Mouse (Mus musculus) NIH3T3 (cell line): Measurements from ENCODE around the gene Gm20422.

ENCODE experiments used
- DNase-seq: peaks from one replicate; pipeline ENCODE4 v3.0.0-alpha.2; 2012; ENCODE audit warnings: low read depth

Gm20422 gene

GRCm38 (mm10) chr8:69774503-69775148 is at the start of gene Gm20422:
Gm20422 (minus strand) TSS chr8:69774886.
- peak; percentile 97 for DNase-seq

DNA sequence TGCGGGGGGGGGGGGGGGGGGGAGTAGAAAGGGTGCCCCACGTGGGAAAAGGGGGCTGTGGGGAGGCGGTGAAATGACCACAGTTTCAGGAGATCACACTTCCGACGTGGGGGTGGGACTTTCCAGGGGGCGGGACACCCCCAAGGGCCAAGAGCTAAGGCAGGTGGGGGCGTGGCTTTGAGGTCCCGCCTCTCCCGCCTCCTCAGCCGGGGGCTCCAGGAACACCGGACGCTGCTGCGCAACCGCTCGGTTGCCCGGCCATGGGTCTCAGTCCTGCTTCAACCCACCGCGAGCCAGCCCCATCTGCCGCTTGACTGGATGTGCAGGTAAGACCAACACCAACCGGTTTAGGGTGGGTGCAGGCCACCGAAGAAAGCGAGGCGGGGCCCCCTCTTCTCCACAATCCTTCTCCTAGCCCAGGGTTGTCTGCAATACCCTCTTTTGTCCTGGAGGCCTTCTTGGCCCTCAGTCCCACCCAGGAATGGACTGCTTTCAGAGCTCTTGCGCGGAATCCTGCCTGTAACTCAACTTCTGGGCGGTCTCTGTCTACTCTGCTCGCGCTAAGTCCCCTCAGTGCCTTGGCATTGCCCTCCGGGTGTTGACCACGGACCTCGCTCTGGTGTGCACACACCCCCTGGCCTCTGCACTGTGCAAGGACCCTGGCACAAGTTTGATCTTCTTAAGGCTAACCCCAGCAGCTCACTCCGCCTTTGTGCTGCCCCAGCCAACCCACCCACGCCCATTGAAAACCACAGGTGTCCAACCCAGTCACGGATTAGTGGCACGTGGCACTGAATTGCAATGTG is 47.9 kb upstream of the Gm20422 start, which contains the start of gene Lpar2:
TSS of gene Lpar2 (plus strand) at position 44 of the 806 bp plus-strand sequence.
- DNase-seq, result peak; percentile 54

GRCm38 (mm10) chr8:69821971-69822385 is 47.3 kb upstream of the Gm20422 start:
- DNase-seq, result peak; percentile 89

DNA sequence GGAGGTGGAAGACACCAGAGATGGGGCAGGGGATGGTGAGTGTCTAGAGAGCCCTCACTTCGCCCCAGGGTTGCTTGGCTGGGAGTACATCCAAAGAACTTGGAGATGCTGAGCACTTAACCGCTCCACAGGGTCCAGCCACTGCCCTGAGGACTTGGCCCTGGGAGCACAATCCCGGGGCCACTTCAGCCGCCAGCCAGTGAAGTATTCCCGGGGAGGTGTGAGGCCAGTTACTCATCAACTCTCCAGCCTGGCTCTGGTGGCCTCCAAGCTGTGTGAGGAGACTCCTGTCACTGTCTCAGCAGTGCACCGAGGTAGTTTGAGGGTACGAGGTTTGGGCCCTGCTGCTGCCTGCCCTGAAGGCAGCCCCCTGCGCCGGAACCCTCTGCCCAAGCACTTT is 45.8 kb upstream of the Gm20422 start:
- no peak for DNase-seq

- DNase-seq, result no peak
These were observed 40.7 kb upstream of the Gm20422 start for GRCm38 (mm10) chr8:69815396-69815795.

GRCm38 (mm10) chr8:69814881-69815280 is 40.2 kb upstream of the Gm20422 start:
- no peak for DNase-seq

DNA sequence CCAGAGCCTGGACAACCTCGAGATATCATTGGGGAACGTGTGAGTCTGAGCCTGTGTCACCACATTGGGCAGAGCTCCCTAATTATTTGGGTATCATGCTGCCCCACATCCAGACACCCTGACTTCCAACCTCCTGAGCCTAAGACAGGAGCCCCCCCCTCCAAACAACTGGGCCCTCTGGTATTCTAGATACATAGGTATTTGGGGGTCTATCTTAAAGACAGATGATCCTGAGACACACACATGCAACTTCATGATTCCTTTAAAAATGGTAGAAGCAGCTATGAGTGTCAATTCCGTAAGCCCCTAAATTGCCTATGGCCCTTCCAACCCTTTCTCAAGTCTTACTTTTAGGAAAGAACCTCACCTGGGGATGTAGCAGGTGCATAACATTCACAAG is 35.1 kb upstream of the Gm20422 start:
- DNase-seq, result no peak

GRCm38 (mm10) chr8:69808864-69809403 is 34.2 kb upstream of the Gm20422 start:
- DNase-seq, result peak; percentile 32

DNA sequence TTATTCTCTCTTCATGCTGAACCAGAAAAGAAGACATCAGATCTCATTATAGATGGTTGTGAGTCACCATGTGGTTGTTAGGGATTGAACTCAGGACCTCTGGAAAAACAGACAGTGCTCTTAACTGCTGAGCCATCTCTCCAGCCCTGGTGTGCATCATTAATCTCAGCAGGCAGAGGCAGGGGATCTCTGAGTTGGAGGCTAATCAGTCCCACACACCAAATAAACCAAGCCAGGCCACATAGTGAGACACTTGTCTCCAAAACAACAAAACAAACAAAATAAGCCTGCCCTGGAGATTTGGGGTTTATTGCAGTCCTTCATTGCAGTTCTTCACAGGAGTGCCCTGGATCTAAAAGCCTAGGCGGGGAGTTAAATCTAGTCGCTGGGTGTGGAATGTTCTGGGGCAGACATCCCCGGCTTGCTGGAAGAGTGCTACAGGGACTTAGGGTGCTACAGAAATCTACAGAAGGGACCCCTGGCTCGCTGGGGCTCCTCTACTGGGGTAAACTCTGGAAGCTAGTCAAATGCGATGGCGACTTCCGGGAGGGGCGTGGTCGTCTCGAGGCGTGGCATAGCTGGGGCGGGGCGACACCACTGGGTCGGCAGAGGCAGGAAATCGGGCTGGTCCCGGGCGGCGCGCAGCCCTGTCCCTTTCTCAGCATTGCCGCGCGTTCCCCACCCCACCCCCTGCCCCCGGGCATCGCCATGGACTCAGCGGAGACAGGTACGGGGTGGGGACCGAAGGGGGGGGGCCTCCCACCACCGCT is 33.6 kb upstream of the Gm20422 start, which contains the start of gene Gmip:
TSS of gene Gmip (plus strand) at position 586 of the 770 bp plus-strand sequence.
- DNase-seq, result peak; percentile 85

DNA sequence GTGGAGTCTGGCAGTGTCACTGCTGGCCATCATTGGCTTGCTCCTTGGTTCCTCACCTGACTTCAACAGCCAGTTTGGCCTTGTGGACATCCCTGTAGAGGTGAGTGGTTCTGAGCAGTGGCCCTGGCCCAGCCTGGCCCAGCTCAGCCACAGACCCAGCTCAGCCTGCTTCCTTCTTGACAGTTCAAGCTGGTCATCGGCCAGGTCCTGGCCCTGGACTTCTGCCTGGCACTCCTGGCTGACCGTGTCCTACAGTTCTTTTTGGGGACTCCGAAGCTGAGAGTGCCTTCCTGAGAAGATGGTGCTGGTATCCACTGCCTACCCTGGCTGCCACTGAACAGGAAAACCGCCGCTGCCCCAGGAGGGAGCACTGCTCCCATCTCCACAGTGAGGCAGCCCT is 32.5 kb upstream of the Gm20422 start:
- no peak for DNase-seq

- DNase-seq, result no peak
These were observed 30.8 kb upstream of the Gm20422 start for GRCm38 (mm10) chr8:69805491-69805890.

- DNase-seq, result no peak
These were observed 30.4 kb upstream of the Gm20422 start for GRCm38 (mm10) chr8:69805086-69805485.

GRCm38 (mm10) chr8:69804537-69804936 is 29.9 kb upstream of the Gm20422 start:
- DNase-seq, result no peak

DNA sequence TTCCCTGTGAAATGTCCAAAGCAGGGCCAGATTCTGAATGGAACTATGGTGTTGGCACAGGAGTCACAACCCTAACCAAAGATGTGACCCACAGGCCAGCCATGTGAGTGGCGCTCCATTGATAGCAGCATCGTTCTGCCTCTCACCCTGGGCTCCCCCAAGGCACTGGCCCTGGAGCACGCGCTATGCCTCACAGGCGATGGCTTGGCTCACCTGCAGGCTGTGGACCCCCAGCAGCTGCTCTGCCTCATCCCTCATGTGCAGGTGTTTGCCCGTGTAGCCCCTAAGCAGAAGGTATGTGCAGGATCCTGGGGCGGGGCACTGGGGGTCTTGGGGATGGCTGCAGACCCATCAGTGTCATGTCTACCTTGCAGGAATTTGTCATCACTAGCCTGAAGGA is 28.7 kb upstream of the Gm20422 start:
- no peak for DNase-seq

- DNase-seq, result no peak
These were observed 27.5 kb upstream of the Gm20422 start for GRCm38 (mm10) chr8:69802216-69802615.

GRCm38 (mm10) chr8:69801796-69802195 is 27.1 kb upstream of the Gm20422 start:
- no peak for DNase-seq

DNA sequence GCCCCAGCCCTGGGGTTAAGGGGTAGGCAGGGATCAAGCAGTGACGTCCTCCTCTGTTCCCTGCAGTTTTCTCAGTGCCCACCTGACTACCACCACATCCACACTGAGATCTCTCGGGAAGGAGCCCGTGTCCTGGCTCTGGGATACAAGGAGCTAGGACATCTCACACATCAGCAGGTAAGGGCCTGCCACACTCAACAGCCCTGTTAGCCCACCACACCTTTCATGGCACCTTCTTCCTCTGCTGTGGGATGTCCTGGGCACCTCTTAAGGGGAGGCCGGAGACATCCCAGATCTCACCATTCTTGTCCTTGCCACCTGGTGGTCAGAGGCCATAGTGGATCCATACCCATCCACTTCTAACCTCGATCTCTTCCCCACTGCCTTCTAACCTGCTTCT is 25.3 kb upstream of the Gm20422 start:
- DNase-seq, result no peak

- DNase-seq, result no peak
These were observed 24.6 kb upstream of the Gm20422 start for GRCm38 (mm10) chr8:69799261-69799660.

GRCm38 (mm10) chr8:69797661-69798060 is 23.0 kb upstream of the Gm20422 start:
- no peak for DNase-seq

- no peak for DNase-seq
These were observed 22.1 kb upstream of the Gm20422 start for GRCm38 (mm10) chr8:69796721-69797345.

DNA sequence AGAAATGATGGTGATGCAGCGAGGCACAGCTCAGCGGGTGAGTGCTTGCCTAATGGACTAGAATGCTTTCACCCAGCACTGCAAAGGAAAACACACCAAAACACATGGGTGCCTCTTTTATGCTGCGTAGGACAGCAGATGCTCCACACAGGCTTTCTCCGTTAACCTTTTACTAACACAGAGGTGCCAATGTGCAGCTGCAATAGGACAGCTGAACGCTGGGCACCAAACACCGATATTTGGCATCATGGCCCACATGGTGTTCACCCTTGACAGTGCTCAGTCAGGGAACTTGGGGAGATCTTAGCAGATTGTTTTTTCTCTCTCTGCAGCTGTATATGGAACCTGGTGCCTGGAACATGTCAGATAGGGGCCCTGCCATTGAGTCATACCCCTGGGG is 20.2 kb upstream of the Gm20422 start:
- DNase-seq, result no peak

GRCm38 (mm10) chr8:69794096-69794495 is 19.4 kb upstream of the Gm20422 start:
- no peak for DNase-seq
